Mouse (Mus musculus) adrenal gland, postnatal 14 days (tissue): ENCODE results near the gene Cenpx. TPM values are rescaled to one million over a fixed set of nuclear protein-coding genes. Genes with fewer than 3 reads are reported as not detected.
A peak's percentile ranks its signal among the peaks of the same experiment; 100 is the strongest.
"Not testable (repeated sequence)": the region's sequence is repeated elsewhere in the genome, so short reads cannot be mapped to it uniquely, and the experiment has no call there.

ENCODE experiments used
- DNase-seq: peaks from one replicate; pipeline ENCODE4 v3.0.0; 2021; ENCODE audit warnings: mixed read lengths
- long read RNA-seq, 2 experiments: library from polyadenylated mRNA; stranded (forward); transcript quantifications; one replicate each; pipeline ENCODE4 v2.0.0; 2021
- total RNA-seq: library from RNA; stranded (reverse); gene quantifications from 2 replicates; pipeline ENCODE4 v1.2.3, GENCODE M21; 2021

Gene Cenpx
- 46.4 and 52.5 TPM in 2 replicates for total RNA-seq
- long read RNA-seq, experiment 1, transcript Cenpx-202 (5 exons, 606 nt): major isoform, 46 of 65 reads
- long read RNA-seq, experiment 1, partial matches to known transcripts: 4 of 65 reads
- long read RNA-seq, experiment 1, other reads (novel, unspliced or antisense): 9 of 65 reads
- long read RNA-seq, experiment 2, transcript Cenpx-202 (5 exons, 606 nt): major isoform, 61 of 80 reads
- long read RNA-seq, experiment 2, partial matches to known transcripts: 4 of 80 reads
- long read RNA-seq, experiment 2, other reads (novel, unspliced or antisense): 12 of 80 reads

GRCm38 (mm10) chr11:120713580-120714518 lies at the start of gene Cenpx, which contains the start of gene Lrrc45:
TSS of gene Cenpx (minus strand) at chr11:120713738.
TSS of gene Lrrc45 (plus strand) at chr11:120713925.
- DNase-seq: peak; percentile 97

- DNase-seq: not testable (repeated sequence)
These were observed 49.1 kb upstream of the Cenpx start, which contains the start of gene Hmga1b for GRCm38 (mm10) chr11:120762672-120763041. TSS of gene Hmga1b (plus strand) at chr11:120762794.

GRCm38 (mm10) chr11:120761811-120762671 lies 48.5 kb upstream of the Cenpx start:
- DNase-seq: peak; percentile 32

- no peak for DNase-seq
These were observed 46.7 kb upstream of the Cenpx start for GRCm38 (mm10) chr11:120760236-120760635.

- DNase-seq: no peak
These were observed 38.1 kb upstream of the Cenpx start for GRCm38 (mm10) chr11:120751606-120752005.

GRCm38 (mm10) chr11:120749430-120749829 lies 35.9 kb upstream of the Cenpx start:
- peak; percentile 60 for DNase-seq

- no peak for DNase-seq
These were observed 34.4 kb upstream of the Cenpx start for GRCm38 (mm10) chr11:120747974-120748373.

- no peak for DNase-seq
These were observed 30.7 kb upstream of the Cenpx start for GRCm38 (mm10) chr11:120744121-120744701.

- DNase-seq: peak; percentile 61
These were observed 27.4 kb upstream of the Cenpx start for GRCm38 (mm10) chr11:120740981-120741380.

GRCm38 (mm10) chr11:120736424-120736823 lies 22.9 kb upstream of the Cenpx start:
- DNase-seq: no peak

- peak; percentile 83 for DNase-seq
These were observed 20.0 kb upstream of the Cenpx start for GRCm38 (mm10) chr11:120733521-120733920.

- peak; percentile 52 for DNase-seq
These were observed 18.5 kb upstream of the Cenpx start, which contains the start of gene Cbr2 for GRCm38 (mm10) chr11:120731858-120732680. TSS of gene Cbr2 (minus strand) at chr11:120732114.

GRCm38 (mm10) chr11:120731395-120731794 lies 17.9 kb upstream of the Cenpx start:
- no peak for DNase-seq

GRCm38 (mm10) chr11:120730331-120730870 lies 16.9 kb upstream of the Cenpx start:
- DNase-seq: no peak

GRCm38 (mm10) chr11:120729432-120730050 lies 16.0 kb upstream of the Cenpx start:
- peak; percentile 55 for DNase-seq

- no peak for DNase-seq
These were observed 15.1 kb upstream of the Cenpx start for GRCm38 (mm10) chr11:120728530-120729240.

GRCm38 (mm10) chr11:120727564-120727963 lies 14.0 kb upstream of the Cenpx start:
- DNase-seq: no peak

- peak; percentile 95 for DNase-seq
These were observed 13.6 kb upstream of the Cenpx start, which contains the start of gene Dcxr for GRCm38 (mm10) chr11:120727169-120727527. TSS of gene Dcxr (minus strand) at chr11:120727281.
